Mouse (Mus musculus) forebrain, embryonic 14.5 days (tissue): Measurements from ENCODE around the gene Evi5. TPM values are rescaled to one million over a fixed set of nuclear protein-coding genes. Genes with fewer than 3 reads are reported as not detected.
A peak's percentile ranks its signal among the peaks of the same experiment; 100 is the strongest.

Experiments used
- ATAC-seq: fragments of 200-750 bp; cut with Nextera tagmentation; 2 replicates; pipeline ENCODE4 v1.8.0; 2017; ENCODE audit warnings: mild to moderate bottlenecking, moderate library complexity
- DNase-seq: peaks from one replicate; pipeline ENCODE4 v3.0.0-alpha.2; 2015; ENCODE audit warnings: low spot score
- H3K27ac ChIP-seq: fragments of 300-500 bp; sonication (generic); 2 replicates; pipeline ENCODE4 v1.5.1; 2014; ENCODE audit warnings: low read depth, mild to moderate bottlenecking, control low read depth, low read length, moderate library complexity
- H3K27me3 ChIP-seq: fragments of 300-500 bp; sonication (generic); replicated peaks from 2 replicates; pipeline ENCODE4 v1.6.1; 2014; ENCODE audit warnings: low read length, control low read depth, mixed read lengths; ENCODE audit not compliant: control insufficient read depth, insufficient read depth
- H3K36me3 ChIP-seq: fragments of 300-500 bp; sonication (generic); 2 replicates; pipeline ENCODE4 v1.6.1; 2014; ENCODE audit warnings: low read length, control low read depth; ENCODE audit not compliant: control insufficient read depth, insufficient read depth
- H3K4me1 ChIP-seq: fragments of 300-500 bp; sonication (generic); 2 replicates; pipeline ENCODE4 v1.6.1; 2014; ENCODE audit warnings: antibody characterized with exemption, low read length, control low read depth; ENCODE audit not compliant: control insufficient read depth, insufficient read depth
- H3K4me2 ChIP-seq: fragments of 300-500 bp; sonication (generic); 2 replicates; pipeline ENCODE4 v1.6.1; 2014; ENCODE audit warnings: mild to moderate bottlenecking, control low read depth, low read length
- H3K4me3 ChIP-seq: fragments of 300-500 bp; sonication (generic); 2 replicates; pipeline ENCODE4 v1.5.1; 2014; ENCODE audit warnings: low read depth, low read length, control low read depth
- H3K9ac ChIP-seq: fragments of 300-500 bp; sonication (generic); 2 replicates; pipeline ENCODE4 v1.6.1; 2014; ENCODE audit warnings: mild to moderate bottlenecking, low read length, control low read depth, moderate library complexity
- H3K9me3 ChIP-seq: fragments of 300-500 bp; sonication (generic); replicated peaks from 2 replicates; pipeline ENCODE4 v1.6.1; 2016; ENCODE audit warnings: low read length, control low read depth, mixed read lengths; ENCODE audit not compliant: control insufficient read depth
- WGBS: fragments of 180-500 bp; shearing (Covaris S2); extraction: QIAGEN DNeasy Blood & Tissue Kit; methylation state at CpG from one replicate; pipeline ENCODE4 v1.1.7; 2014; 5-methylcytosine and 5-hydroxymethylcytosine counted together
- polyA plus RNA-seq: library from polyadenylated mRNA; unstranded; fragments of >200 nt; fragmentation: Nextera tagmentation; extraction: Ambion mirVana; gene quantifications from 2 replicates; pipeline ENCODE4 v1.2.1, GENCODE M21; 2014

Gene Evi5
- polyA plus RNA-seq, 1 experiment from 2014 or later = 38.8 TPM

DNA sequence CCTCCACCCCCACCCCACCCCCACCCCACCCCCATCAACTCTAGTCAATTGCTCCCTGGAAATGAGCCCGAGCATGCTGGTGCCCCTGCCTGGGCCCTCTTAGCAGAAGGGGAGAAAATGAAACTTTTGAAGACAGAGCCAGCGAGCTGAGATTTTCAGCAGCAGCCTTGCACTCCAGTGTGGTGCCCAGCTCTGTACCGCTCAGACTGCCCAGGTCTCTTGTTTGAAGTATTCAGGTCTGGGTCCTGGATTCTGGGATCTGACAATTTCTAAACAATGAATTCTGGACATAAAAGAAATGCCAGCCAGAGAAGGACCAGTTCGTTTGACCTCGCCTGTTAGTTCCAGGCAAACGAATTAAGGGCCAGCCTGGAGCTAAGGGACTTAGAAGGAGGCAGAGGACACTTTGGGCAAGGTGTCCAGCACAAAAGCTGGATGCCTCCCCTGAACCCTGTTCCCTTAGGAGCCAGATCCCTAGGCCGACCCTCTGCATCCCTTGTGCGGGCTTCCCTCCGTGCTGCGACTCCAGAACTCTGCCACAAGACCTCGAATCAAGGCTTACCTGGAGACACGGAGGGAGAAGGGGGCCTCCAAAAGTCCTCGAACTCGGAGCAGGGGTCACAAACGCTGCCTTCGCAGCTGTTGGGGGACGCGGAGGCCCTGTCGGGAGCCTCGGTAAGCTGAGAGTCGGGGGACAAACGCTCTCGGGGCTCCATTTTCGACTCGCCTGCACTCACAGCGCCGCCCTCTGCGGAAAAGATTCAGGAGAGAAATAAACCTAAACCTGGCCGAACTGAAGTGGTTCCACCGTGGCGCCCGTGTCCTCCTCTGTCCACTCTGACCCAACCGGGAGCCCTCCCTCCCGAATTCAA is 152.0 kb downstream of the Evi5 start:
- H3K4me2 ChIP-seq = peak overlapping the region; percentile 21; the same call in 1 of the 2 replicates
- peaks cover 8% of the 10 kb centered on the region for H3K4me1 ChIP-seq
- H3K9ac ChIP-seq = no peak overlapping the region
- no peaks in the 10 kb centered on the region for H3K9me3 ChIP-seq
- no peak for ATAC-seq
- no peak overlapping the region for H3K27ac ChIP-seq
- H3K4me3 ChIP-seq = peak overlapping the region; percentile 13; the same call in 1 of the 2 replicates
- no peaks in the 10 kb centered on the region for H3K36me3 ChIP-seq
- under 1% methylated on average over 34 of the region's 34 CpGs for WGBS
- peaks cover 89% of the 10 kb centered on the region for H3K27me3 ChIP-seq
- no peak for DNase-seq

GRCm38 (mm10) chr5:107721638-107722011 is 153.3 kb downstream of the Evi5 start:
- H3K9me3 ChIP-seq = no peaks in the 10 kb centered on the region
- H3K36me3 ChIP-seq = no peaks in the 10 kb centered on the region
- 1% methylated on average over 32 of the region's 33 CpGs for WGBS
- ATAC-seq (peak; percentile 21; the same call in 1 of the 2 replicates), DNase-seq (no peak)
- H3K4me2 ChIP-seq = peak overlapping the region; percentile 45
- no peak overlapping the region for H3K27ac ChIP-seq
- peak overlapping the region; percentile 25 for H3K4me3 ChIP-seq
- peaks cover 8% of the 10 kb centered on the region for H3K4me1 ChIP-seq
- peaks cover 95% of the 10 kb centered on the region for H3K27me3 ChIP-seq
- no peak overlapping the region for H3K9ac ChIP-seq

DNA sequence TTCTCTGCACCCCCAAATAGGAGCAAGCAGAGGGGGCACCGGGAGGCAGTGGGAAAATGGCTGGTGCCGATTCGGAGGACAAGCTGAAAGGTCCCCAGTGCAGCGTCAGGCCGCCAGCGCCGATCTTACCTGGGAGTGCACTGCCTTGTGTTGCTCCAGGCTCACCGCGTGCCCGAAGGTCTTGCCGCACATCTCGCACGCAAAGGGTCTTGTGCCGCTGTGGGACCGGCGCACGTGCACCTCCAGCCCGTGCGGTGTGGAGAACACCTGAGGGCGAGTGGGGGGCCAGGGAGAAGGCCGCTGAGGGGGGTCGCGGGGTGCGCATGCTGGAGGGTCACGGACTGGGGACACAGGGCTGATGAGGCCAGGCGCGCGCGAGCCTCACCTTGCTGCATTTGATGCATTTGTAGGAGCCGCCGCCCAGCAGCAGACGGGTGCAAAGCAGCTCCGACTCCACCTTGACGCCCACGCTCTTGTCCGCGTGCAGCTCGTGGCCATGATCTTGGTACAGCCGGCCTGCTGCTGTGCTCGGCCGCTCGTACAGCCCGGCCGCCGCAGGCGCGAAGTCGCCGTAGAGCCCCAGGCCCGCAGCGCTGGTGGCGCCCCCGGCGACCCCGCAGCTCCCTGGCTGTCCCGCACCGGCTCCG is 153.8 kb downstream of the Evi5 start:
- Histone ChIP-seq H3K4me2 (peak overlapping the region; percentile 45), H3K36me3 (no peaks in the 10 kb centered on the region), H3K9ac (no peak overlapping the region), H3K27me3 (peaks cover 95% of the 10 kb centered on the region), H3K4me3 (peak overlapping the region; percentile 25), H3K9me3 (no peaks in the 10 kb centered on the region), H3K4me1 (peaks cover 8% of the 10 kb centered on the region), H3K27ac (no peak overlapping the region)
- ATAC-seq (peak; percentile 22), DNase-seq (no peak)
- under 1% methylated on average over 52 of the region's 58 CpGs for WGBS

- ATAC-seq = no peak
- Histone ChIP-seq H3K27ac (no peak overlapping the region), H3K27me3 (peaks cover 89% of the 10 kb centered on the region), H3K4me1 (peaks cover 8% of the 10 kb centered on the region), H3K4me2 (no peak overlapping the region), H3K4me3 (no peak overlapping the region), H3K9ac (no peak overlapping the region), H3K9me3 (no peaks in the 10 kb centered on the region), H3K36me3 (no peaks in the 10 kb centered on the region)
- 3% methylated on average over 5 of the region's 5 CpGs for WGBS
- no peak for DNase-seq
Measured at GRCm38 (mm10) chr5:107720511-107720910, 154.4 kb downstream of the Evi5 start.

DNA sequence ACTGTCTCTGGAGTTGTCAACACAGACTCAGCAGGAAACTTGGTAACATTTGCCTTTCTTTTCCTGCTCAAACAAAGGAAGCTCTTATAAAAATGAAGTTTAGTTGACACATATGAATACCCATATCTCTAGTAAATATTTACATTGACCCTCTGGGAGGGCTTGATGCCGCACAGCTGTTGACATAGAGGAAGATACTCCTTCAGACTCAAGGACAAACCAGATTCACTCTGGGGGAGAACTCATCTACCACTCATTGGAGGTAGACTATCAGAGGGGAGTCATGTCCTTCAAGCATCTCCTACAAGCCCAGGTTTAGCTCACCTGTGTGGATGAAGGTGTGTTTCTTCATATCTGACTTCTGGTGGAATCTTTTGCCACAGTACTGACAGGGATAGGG is 155.1 kb downstream of the Evi5 start:
- peaks cover 82% of the 10 kb centered on the region for H3K27me3 ChIP-seq
- peaks cover 5% of the 10 kb centered on the region; the same call in 1 of the 2 replicates for H3K4me1 ChIP-seq
- H3K4me3 ChIP-seq = no peak overlapping the region
- H3K27ac ChIP-seq = no peak overlapping the region
- no peak overlapping the region for H3K9ac ChIP-seq
- no peaks in the 10 kb centered on the region for H3K36me3 ChIP-seq
- no peak for DNase-seq
- H3K9me3 ChIP-seq = no peaks in the 10 kb centered on the region
- 24% methylated on average over 1 of the region's 1 CpGs for WGBS
- no peak overlapping the region for H3K4me2 ChIP-seq
- no peak for ATAC-seq

DNA sequence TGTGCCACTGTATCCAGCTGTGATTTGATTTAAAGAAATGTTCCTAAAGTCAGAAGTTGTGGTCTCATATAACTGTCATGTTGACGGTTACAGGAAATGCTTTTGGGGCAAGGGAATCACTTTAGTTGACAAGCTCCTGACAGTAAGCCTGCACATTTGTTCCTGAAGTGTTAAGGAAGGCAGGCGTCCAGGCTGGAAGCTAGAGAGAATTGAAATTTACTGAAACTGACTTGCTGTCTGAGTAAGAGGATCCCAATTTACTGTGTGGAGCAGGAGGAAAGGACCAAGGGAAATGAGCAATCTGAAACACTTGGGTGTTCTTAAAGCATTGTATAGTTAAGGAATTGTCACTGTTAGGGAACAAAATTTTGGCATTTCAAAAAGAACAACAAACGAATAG is 155.7 kb downstream of the Evi5 start:
- WGBS = 27% methylated on average over 3 of the region's 3 CpGs
- Histone ChIP-seq H3K9ac (no peak overlapping the region), H3K4me2 (no peak overlapping the region), H3K27ac (no peak overlapping the region), H3K4me1 (peaks cover 5% of the 10 kb centered on the region; the same call in 1 of the 2 replicates), H3K9me3 (no peaks in the 10 kb centered on the region), H3K27me3 (peaks cover 80% of the 10 kb centered on the region), H3K4me3 (no peak overlapping the region), H3K36me3 (no peaks in the 10 kb centered on the region)
- DNase-seq = no peak
- ATAC-seq = no peak

DNA sequence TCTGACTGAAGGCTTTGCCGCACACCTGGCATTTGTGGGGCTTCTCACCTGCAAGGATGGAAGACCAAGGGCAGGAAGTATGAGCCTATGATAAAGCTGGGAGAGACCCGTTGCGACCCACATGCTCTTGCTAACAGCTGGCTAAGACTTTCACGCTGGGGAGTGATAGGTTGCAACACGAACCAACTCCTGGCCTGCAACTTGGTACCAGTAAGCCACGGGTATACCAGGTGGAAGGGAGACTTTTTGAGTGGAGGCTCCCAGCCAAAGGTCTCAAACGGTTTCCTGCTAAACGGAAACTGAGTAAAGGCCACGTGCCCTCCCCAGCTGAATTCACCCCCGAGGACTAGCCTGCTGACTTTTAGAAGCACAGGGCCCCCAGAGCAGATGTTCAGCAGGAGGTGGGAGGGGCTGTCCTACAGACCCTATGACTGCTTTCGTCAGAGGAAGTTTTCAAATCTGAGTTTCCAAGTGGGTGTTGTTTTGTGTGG is 157.0 kb downstream of the Evi5 start:
- DNase-seq (no peak), ATAC-seq (no peak)
- no peak overlapping the region for H3K4me3 ChIP-seq
- peaks cover 5% of the 10 kb centered on the region; the same call in 1 of the 2 replicates for H3K4me1 ChIP-seq
- no peak overlapping the region for H3K27ac ChIP-seq
- no peaks in the 10 kb centered on the region for H3K9me3 ChIP-seq
- 14% methylated on average over 11 of the region's 11 CpGs for WGBS
- H3K27me3 ChIP-seq = peaks cover 67% of the 10 kb centered on the region
- no peak overlapping the region for H3K9ac ChIP-seq
- no peak overlapping the region for H3K4me2 ChIP-seq
- no peaks in the 10 kb centered on the region for H3K36me3 ChIP-seq

- no peaks in the 10 kb centered on the region for H3K9me3 ChIP-seq
- peaks cover 10% of the 10 kb centered on the region for H3K27me3 ChIP-seq
- no peaks in the 10 kb centered on the region for H3K36me3 ChIP-seq
- no peak overlapping the region for H3K27ac ChIP-seq
- no peak overlapping the region for H3K4me3 ChIP-seq
- ATAC-seq (no peak), DNase-seq (no peak)
- no peak overlapping the region for H3K9ac ChIP-seq
- WGBS = 77% methylated on average over 2 of the region's 2 CpGs
- no peaks in the 10 kb centered on the region for H3K4me1 ChIP-seq
- H3K4me2 ChIP-seq = no peak overlapping the region
Measured at GRCm38 (mm10) chr5:107711689-107712088, 163.2 kb downstream of the Evi5 start.
